23 mouse cellular contexts compared by ENCODE assay signal in the genomic region with DNA sequence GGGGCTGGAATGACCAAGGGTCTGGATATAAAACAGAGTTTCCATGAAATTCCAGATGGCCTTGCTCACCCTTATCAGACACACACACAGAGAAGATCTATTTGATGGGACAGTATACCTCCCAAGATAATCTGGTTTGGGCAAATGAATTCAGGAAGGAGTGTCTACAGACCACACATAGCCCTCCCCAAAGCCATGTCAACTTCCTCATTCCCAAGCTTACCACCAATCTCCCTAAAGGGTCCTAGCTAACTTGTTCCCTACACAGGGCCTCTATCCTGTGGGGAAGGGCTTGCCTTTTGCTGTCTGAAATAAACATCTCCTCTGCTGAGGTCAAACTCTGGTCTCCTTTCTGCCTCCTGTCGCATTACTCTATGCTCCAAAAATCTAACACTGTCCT. TPM values are rescaled to one million over a fixed set of nuclear protein-coding genes. Genes with fewer than 3 reads are reported as not detected.
DNase-seq lines count a peak whose midpoint lies in the region; ATAC-seq lines count a peak whose summit lies in the region.
"Had no signal": no experiment of that assay in that cellular context is flagged by ENCODE, and none has a peak within 500 bp of the region (broad histone marks: within the 10 kb centered on the region; RNA-seq: fewer than 3 reads in every experiment).

No protein-coding gene starts in this region.

- peak; percentile 43 for DNase-seq in MEL-GATA-1-ER (ENCODE audit: extremely low read depth, low read depth)
- no peak for DNase-seq in ovary, postnatal 10 days (ENCODE audit: low spot score)
- no peak for DNase-seq in frontal cortex, postnatal 14 days (ENCODE audit: low spot score in 2 of 2)
- DNase-seq in gastrocnemius, postnatal 4 days (ENCODE audit: low spot score in 2 of 2) = no peak
- DNase-seq: adrenal gland, adult 2 months; adrenal gland, postnatal 14 days; cerebellum, adult 11-12 months; cerebellum, adult 8-10 months; cerebellum, postnatal 10 days; cerebellum, postnatal 36 days; forebrain, postnatal 0 days; gastrocnemius, postnatal 25 days; heart, adult 11 months; heart, postnatal 10 days; heart, postnatal 36 days had no signal

- ATAC-seq in common myeloid progenitor, adult 5-6 weeks (replicated peaks; ENCODE audit: low read depth, poor library complexity, severe bottlenecking) = peak; percentile 92
- peak; percentile 77 for ATAC-seq in megakaryocyte, adult 5-6 weeks (ENCODE audit: poor library complexity, severe bottlenecking)
- ATAC-seq: CD4-positive, CD25-positive, alpha-beta regulatory T cell, adult 4 months; forebrain, embryonic 14.5 days; forebrain, postnatal 0 days; hindbrain, postnatal 0 days; inflammation-experienced regulatory T-cells, adult 6 months; intestine, embryonic 16.5 days; Patski had no signal

RNA-seq across cellular contexts. Expression of gene Zrsr2, which starts 22.6 kb away (rescaled TPM):
- 46.9 and 64.7 TPM in 2 replicates for total RNA-seq in common myeloid progenitor, adult 5-6 weeks (2017)
- total RNA-seq in megakaryocyte, adult 5-6 weeks (2015) = 25.4 and 30.4 TPM in 2 replicates
- total RNA-seq in megakaryocyte, adult 5-6 weeks (2017) = 22.5 and 37.1 TPM in 2 replicates
- 10 to 100 TPM; 15.4 to 27.5 TPM for total RNA-seq in gastrocnemius, postnatal 4 days (2021)

RNA-seq across cellular contexts. Expression of gene Car5b, which starts 46.7 kb away (rescaled TPM):
- 0.69 TPM in 1 of 2 replicates, not detected in the other for total RNA-seq in common myeloid progenitor, adult 5-6 weeks (2017)
- total RNA-seq in megakaryocyte, adult 5-6 weeks (2015) = 0.66 and 1.5 TPM in 2 replicates
- total RNA-seq in megakaryocyte, adult 5-6 weeks (2017) = 0.15 and 0.81 TPM in 2 replicates
- total RNA-seq in gastrocnemius, postnatal 4 days (2021) = 1 to 10 TPM; 1.9 to 2.0 TPM
